Mouse (Mus musculus): ENCODE measurements at regions not wholly inside any gene's neighbourhood (a gene's known extent, or its start where the extent isn't known, plus 50 kb on each side); places are given as distances from the start of the nearest gene placed in this dataset.

DNA sequence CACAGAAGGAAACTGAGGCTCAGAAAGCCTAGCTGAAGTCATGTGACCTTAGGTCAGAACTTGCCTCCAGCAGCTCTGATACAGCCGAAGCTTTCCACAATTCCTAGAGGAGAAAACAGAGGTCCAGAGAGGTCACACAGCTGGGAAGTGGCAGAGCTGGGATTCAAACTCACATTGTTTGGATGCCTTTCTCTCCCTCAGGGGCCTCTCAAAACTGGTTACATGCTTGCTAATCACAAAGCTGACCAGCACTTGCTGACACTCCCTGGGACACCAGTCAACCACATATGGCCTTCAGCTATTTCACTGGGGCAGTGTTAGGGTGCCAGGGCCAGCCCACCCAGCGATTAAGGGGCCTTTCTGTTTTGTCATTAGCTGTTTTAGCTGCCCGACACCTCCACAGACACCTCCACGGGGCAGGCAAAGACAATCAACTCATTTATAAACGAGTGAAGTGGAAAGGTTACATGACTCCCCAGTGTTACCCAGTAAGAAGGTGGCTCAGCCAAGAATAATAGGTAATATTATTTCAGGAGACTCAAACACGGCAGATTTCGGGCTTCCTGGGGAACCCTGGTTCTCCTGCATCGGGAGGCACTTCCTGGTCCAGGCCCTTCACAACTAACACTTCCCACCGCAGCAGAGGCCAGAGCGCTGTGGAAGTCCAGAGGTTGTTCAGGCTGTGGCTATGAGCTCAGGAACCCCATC lies 71.4 kb downstream of the 2410131K14Rik start:
- DNase-seq, result no peak

DNA sequence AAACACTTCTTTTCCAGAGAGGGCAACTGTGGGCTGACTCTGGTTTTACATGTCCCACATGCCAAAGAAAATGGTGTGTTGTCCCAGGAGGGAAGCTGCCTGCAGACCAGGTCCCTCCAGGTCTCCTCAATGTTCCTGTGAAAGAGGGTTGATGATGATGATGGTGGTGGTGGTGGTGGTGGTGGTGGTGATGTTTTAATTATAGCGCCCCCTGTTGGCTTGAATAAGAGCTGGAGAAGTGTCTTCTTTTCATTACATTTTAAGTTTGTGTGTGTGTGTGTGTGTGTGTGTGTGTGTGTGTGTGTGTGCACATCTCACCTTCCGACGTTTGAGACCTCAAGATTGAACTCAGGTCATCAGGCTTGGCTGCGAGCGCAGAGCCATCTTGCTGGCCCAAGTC lies 73.0 kb downstream of the 2410131K14Rik start:
- no peak for DNase-seq

DNA sequence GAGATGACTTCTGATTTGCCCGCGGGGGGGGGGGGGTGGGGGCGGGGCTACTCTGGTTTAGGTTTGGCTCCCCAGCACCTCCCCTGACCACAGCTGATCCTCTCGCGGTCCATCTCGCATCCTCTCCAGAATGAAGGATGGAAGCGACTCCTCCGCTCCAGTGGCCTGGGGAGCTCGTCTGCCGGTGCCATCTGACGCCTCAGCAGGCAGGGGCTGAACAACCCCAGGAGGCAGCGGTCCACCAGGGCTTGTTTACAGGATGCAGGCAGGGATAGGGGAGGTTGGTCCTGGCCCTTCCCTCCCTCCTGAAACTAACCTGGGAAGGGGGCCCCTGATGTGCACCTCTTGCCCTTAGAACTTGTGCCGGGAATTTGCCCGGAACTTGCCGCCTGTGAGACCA lies 73.9 kb downstream of the 2410131K14Rik start:
- no peak for DNase-seq

DNA sequence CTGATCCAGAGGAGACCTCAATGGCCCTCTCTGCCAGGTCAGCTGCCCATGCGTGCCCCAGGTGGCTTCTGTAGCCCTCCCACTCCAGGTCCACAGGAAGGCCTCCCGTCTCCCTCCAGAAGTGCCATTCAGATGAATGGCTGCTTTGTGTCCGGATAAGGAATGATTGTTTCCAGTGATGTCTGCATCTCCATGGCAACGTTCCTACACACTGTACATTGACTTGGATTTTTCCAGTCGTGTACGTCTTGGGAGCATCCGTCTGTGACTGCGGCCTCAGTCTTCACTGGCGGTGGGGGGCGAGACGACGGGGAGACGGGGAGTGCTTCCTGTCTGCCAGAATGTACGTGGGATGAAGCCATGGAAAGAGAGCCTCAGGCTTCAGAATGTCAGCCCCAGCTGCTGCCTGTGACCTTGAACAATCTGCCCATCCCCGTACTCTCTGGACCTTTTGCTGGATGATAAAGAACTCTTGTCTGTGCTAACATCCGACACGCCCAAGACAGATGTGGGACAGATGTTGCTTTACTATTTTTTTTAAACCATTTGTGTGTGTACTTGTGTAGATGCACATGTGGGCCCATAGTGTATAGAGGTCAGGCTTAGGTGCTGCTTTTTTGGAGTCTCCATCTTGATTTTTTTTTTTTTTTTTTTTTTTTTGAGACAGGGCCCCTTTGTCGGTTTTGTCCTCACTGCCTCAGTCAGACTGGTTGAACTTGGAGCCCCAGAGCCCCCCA lies 76.9 kb downstream of the 2410131K14Rik start:
- no peak for DNase-seq

DNA sequence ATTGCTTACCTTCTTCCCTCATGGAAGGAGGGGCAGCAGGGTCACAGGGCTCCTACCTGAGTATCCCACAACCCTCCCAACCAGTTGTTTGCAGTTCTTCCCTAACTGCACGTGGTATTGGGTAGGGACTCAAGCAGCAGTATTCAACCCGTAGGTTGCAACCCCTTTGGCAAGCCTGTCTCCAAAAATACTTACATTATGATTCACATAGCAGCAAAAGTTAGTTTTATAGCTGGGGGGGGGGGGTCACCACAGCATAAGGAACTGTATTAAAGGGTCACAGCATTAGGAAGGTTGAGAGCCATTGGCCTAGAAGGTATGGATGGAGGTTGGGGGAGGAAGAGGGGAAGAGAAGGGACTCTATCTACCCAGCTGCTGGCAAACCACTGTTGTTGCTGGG lies 78.1 kb downstream of the 2410131K14Rik start:
- no peak for DNase-seq

DNA sequence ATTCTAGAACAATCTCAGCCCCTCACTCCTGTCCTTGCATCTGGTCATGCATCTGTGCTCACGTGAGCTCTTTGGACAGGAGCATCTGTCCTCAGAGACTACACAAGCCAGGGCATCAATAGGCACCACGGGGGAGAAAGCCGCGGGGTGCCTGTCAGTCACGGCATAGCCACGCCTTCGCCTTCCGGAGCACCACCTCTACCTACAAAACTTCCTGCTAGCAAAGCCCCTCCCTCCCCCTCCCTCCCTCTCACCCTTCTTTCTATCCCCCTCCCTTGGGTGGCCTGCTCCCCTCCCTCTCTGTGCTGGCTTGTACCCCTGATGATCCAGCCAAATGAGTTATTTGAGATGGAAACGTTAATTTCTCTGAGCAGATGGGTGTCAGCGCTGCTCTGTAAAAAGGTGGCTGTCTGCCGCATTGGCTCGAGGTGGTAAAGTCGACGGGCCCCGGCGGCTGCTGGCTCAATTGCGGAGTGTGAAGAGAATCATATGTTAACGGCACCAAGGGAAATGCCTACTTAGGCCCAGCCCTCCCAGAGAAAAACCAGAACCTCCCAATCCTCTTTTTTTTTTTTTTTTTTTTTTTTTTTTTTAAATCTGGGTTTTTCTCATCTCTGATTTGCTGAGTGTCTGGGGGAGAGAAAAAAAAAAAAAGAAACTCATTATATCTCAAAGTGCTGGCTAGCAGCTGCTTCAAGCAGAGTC lies 82.0 kb downstream of the 2410131K14Rik start:
- peak in 1 of 2 experiments; percentile 17 for DNase-seq

DNA sequence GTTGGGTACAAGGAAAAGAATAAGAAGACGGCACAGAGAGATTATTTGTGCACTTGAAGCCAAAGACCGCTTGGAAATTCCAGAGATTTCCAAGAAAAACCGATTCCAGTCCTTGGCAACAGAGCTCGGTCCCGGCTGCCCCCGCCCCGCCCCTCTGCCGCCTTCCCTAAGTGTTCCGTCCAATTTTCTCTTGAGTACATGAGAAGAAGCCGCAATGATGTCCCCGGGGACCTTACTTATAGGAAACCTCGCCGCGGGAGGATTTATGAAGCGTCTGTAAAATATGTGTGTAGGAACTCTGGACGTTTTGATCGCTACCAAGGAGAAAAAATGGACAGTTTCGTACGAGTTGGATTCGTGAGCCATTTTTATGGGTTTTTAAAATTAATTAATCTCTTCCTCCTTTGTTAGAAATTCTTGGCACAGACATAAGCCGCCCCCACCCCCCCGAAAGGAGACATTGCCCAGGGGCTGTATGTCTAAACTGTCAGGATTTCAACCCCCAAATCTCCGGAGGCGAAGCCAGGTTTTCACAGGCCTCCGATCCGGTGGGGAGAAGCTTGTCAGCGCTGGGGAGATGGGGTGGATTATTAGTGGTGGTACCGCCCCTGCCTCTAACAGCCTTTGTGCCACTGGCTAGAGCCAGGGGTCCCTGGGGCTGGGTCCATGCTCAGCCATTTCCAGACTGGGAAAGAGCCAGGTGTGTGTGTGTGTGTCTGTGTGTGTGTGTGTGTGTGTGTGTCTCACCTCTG lies 83.1 kb downstream of the 2410131K14Rik start:
- DNase-seq, result peak in 1 of 2 experiments; percentile 44

DNA sequence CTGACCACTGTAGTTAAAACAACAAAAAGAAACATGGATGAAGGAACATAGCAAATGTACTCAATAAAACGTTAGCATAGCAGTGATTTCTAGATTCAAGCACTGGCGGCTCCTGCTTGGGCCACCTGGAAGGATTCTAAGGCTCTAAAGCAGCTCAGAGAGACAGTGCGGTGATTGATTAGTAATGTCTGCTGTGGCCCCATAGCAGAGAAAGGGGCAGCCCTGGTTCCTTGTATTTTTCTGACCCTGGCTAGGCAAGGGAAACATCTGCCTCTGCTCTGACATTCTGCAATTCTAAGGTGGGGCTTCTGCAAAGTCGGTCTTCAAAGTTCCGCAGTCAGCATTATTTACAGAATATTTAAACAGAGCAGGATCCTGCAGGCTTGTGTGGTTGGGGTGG lies 84.1 kb downstream of the 2410131K14Rik start:
- no peak for DNase-seq

DNA sequence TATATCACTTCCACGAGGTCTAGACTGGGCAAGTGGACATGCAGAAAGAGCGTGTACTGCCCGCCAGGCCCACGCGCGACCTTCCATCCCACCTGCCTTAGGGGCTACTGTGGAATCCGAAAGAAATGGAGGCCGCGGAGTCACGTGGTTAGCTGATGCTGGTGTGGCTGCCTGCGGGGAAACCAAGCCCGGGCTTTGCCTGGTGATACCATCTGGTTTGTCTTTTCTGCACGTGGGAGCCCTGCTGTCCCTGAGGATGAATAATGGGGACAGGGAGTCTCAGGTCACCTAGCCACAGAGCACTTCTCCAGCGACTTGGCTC lies 86.2 kb downstream of the 2410131K14Rik start:
- no peak for DNase-seq

DNA sequence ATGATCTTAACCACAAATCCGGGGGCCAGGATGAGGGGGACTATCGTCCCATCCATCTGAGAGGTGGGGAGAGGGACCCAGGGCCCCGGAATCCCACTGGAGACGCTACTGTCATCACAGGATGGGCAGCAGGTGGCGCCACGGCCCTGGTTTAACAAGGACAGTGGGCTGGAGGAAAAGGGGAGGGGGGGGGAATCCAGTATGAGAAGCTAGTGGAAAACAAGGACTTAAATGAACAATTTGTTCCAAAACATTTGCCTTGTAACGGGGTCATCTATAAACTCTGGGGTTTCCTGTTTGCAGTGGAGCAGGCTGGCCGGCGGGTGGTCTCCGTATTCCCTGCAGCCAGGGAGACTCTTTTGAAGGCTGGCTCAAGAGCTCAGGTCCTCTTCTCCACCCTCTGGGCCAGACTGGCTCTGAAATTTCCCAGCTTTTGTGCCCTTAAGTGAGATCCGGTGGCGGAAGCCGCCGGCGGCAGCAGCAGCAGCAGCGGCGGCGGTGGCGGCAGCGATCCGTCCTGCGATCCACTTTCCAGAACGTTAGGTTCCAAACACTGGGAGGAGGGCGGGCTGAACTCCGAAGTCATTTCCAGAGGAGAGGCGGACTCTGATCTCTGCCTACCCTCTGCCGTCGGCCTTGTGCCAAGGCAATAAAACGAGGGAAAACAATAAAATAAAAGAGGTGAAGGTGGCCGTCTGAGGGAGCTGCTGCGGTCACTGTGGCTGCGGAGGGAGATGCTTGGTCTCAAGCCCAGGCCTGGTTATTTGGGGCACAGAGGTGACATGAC lies 86.8 kb downstream of the 2410131K14Rik start:
- DNase-seq, result peak; percentile 87

DNA sequence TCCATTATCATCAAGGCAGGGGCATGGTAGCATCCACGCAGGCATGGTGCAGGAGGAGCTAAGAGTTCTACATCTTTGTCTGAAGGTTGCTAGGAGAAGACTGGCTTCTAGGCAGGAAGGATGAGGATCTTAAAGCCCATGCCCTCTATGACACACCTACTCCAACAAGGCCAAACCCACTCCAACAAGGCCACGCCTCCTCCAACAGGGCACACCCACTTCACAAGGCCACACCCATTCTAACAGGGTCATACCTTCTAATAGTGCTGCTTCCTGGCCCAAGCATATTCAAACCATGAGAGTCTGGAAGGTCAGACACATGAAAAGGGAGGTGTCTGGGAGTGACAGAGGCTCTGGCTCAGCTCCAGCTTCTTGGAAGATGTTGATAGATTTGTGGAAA lies 89.0 kb downstream of the 2410131K14Rik start:
- no peak for DNase-seq

DNA sequence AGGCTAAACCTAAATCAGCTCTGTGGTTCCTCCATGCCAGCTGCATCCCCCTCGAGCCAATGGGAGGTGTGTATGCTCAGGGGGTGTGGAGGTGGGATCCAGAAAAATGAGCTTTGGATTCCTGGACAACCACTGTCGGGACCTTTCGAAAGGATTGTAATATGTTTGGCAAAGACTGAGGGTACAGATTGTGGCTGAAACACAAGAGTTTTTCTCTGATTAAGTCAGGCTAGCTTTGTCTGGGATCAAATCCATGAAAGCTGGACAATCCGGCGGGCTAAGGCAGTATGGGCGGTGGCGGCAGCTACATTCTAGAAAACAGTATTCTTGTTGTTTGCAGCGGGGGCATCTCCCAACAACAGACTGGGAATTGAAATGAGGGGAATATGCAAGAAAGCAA lies 93.2 kb downstream of the 2410131K14Rik start:
- no peak for DNase-seq

DNA sequence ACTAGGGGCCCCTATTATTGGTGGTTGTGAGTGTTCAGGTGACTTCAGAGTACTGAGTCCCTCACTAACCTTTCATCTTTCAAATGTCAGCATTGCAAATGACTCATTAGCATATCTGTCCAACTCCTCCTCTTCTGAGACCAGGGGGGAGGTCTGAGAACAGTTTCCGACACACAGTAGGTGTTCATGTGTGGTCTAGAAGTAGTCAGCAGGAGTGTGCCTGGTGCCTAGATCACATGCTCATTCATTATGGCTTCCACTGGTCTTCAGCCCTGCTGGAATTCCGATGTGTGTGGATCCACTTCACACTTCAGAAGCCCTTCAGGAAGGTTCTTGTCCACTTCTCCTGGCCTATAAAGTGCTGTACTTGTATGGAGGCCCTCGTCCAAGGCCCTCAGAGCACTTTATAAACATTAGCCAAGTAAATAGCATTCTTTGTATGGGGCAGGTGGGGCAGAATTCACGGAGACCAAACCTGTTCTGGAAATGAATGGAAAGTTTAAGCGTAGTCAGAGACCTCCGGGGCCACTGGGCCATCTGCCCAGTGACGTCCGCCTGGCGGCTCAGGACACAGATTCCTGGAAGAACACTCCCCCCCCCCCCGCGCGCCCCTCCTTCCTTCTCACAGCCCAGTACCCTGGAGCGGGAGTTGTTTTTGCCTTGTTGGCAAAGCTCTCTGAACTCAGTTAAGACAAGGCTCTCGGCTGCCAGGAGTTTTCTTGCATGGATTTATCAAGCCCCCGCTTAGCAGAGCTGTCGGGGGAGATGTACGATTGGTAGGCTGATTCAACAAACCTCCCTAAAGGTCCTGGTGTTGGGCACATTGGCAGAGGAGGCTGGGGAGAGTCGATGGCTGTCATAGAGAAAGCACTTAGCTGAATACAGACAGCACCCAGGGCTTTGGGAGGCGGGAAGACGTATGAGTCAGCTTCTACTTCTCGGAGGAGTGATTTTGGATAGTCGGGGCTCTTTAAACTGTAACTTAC lies 94.9 kb downstream of the 2410131K14Rik start:
- peak; percentile 84 to 87 for DNase-seq

DNA sequence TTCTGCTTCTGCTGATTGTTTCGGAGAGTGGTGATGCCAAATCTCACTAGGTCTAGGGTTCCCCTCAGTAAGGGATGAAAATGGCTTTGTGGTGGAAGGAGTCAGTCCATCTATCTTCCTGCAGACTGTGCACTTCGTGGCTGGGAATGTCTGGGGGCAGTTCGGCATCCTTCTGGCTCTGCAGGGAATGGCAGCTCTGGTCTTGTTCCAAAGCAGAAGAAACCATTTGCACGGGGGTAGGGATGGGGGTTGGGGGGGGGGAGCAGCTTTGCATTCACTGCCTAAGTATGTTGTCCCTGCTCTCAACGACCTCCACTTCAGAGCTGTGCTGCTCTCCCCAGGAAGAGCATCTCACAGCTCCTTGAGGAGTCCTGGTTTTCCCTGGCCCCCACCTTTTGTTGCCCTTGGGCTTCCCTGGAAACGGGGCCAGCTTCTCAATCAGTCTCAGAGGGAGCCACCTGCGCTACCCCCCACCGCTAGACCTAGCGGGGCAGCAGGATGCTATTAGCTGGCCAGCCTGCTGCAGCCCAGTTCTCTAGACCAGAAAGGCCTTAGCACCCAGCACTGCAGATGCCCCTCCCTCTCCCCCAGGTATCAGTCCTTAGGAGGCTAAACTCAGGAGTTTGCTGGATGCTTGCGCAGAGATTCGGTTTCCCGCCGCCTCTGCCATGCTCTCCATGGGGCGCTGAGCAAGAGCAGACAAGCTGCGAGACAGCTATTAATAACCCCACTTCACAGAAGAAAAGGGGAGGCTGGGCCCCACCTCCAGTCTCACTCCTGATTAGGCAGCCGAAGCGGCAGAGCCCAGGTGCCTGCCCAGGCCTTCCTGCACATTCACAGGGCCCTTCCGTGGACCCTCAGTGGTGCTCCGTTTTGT lies 98.7 kb downstream of the 2410131K14Rik start:
- DNase-seq, result no peak

DNA sequence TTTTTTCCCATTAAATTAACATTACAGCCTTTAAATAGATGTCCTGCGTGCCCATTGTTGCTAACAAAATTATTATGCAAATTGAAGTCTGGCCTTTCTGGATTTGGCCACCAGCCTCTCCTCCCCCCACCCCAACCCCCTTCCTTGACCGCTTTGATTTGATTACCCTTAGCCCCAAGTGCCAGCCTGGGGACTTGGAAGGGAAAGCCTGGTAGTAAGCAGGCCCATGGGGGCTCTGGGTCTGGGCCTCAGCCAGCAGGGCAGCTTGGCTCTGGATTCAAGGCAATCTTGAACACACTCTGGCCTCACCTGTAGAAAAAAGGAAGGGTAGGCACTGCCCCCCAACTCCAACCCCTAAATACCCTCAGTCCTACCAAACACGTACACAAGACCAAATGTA lies 100.2 kb downstream of the 2410131K14Rik start:
- no peak for DNase-seq

DNA sequence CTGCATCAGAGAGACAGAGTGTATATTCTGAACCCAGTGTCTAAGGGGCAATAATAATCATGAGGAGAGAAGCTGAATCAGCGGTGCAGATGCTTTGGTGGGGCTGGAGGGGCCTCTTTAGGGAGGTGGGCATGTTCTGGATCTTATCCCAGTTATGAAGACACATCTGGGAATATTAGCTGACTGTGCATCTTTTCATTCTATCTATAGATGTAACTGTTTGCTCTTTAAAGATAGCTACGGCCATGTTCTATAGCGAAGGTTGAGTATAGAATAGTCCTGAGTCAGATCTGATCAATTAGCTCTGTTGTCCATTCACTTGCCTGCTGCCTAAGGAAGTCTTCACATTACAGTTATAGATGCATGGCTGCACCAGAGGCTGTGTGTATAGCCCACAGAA lies 104.0 kb downstream of the 2410131K14Rik start:
- DNase-seq, result no peak

DNA sequence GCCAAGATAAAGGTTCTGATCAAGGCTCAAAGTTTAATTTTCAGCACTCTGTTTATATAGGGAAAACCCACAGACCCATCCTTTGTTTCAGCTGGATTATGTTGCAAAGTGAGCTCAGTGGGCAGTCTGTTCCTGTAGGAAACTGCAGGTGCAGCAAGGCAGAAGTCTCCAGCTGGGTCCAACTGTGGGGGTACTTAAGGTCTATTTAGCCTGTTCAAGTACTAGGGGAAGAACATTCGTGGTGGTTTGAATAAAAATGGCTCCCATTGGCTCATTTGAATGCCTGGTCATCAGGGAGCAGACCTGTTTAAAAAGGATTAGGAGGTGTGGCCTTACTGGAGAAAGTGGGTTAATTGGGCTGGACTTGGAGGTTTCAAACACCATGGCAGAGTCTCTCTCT lies 106.3 kb downstream of the 2410131K14Rik start:
- DNase-seq, result no peak

DNA sequence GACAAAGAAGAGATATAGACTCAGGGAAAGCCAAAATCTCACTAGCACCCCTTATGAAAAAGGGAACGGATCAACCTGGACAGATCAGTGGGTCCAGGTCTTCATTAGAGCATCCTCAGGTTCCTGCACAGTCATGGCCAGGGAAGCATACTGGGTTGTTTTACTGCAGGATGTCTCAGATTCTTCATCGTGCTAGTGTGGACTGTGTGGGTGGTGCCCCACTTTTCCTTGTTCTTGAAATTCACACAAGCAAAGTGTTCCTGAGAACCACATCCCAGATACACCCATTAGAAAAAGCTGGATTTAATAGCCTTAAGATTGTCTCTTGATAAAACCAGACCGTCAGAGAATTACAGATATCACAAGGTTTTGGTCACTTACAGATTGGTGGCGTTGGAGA lies 107.1 kb downstream of the 2410131K14Rik start:
- no peak for DNase-seq

DNA sequence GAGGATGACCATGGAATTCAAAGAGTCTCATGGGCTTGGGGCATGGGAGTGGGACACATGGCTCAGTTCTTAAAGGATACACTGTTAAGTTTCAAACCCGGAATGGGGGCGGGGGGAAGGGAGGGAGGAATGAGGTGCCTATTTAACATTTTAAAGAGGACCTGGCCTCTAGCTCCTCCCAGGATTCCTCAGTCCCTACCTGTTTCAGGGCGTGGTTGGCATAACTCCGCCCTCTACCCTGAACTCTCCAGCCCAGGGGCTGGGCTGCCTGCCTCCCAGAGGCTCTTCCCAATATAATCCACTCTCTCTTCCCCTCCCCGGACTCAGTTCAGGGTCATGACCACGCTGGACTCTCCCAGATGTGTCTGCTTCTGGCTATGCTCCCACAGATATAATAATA lies 108.0 kb downstream of the 2410131K14Rik start:
- no peak for DNase-seq

DNA sequence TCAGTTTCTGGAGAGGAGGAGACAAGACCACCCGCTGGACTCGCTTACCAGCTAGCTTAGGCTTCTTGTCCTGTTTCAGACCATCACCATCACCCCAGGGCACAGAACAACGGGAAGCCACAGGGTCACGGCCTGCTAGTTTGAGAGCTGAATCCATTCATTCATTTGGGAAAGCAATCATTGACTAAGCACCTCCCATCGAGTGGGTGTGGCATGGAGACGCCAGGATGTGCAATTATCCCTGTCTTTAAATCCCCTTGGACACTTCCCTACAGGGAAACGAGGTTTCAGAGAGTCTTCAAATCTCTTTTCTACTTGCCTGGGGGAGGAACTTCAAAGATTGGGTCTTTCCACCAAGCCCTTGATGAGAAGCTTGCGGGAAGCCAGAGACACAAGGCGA lies 108.7 kb downstream of the 2410131K14Rik start:
- no peak for DNase-seq
